Mouse (Mus musculus) heart, adult 2 months (tissue): Measurements from ENCODE around the gene Tma7. TPM values are rescaled to one million over a fixed set of nuclear protein-coding genes. Genes with fewer than 3 reads are reported as not detected.

Experiments used
- DNase-seq, 2 experiments: peaks; one replicate each; pipeline ENCODE4 v3.0.0; 2021
- H3K27ac ChIP-seq: fragments of 200-600 bp; 2 replicates; pipeline ENCODE4 v1.8.1; 2022
- H3K27me3 ChIP-seq: fragments of 200-500 bp; 2 replicates; pipeline ENCODE4 v1.6.1; 2012; ENCODE audit warnings: mild to moderate bottlenecking, low read length, inconsistent platforms, mixed read lengths; ENCODE audit not compliant: control insufficient read depth, insufficient read depth
- H3K36me3 ChIP-seq: fragments of 200-500 bp; 2 replicates; pipeline ENCODE4 v1.6.1; 2012; ENCODE audit warnings: low read length, inconsistent platforms; ENCODE audit not compliant: control insufficient read depth, insufficient read depth
- H3K4me1 ChIP-seq: fragments of 200-500 bp; 2 replicates; pipeline ENCODE4 v1.6.1; 2011; ENCODE audit warnings: low read length; ENCODE audit not compliant: control insufficient read depth, insufficient read depth
- H3K4me3 ChIP-seq: fragments of 200-600 bp; 2 replicates; pipeline ENCODE4 v1.8.1; 2022
- H3K79me2 ChIP-seq: fragments of 200-500 bp; replicated peaks from 2 replicates; pipeline ENCODE4 v1.6.1; 2012; ENCODE audit warnings: mild to moderate bottlenecking, inconsistent platforms, low read length, moderate library complexity, mixed read lengths; ENCODE audit not compliant: control insufficient read depth, insufficient read depth
- H3K9ac ChIP-seq: fragments of 200-500 bp; 2 replicates; pipeline ENCODE4 v1.6.1; 2012; ENCODE audit warnings: low read depth, mild to moderate bottlenecking, control low read depth, inconsistent platforms, low read length, mixed read lengths
- CTCF ChIP-seq: fragments of 200-600 bp; IDR thresholded peaks from 2 replicates; pipeline ENCODE4 v1.8.1; 2022; ENCODE audit warnings: antibody characterized with exemption, mild to moderate bottlenecking, moderate library complexity
- EP300 ChIP-seq: fragments of 200-500 bp; IDR thresholded peaks from 2 replicates; pipeline ENCODE4 v1.6.1; 2011; ENCODE audit warnings: low read depth, low read length, control low read depth; ENCODE audit not compliant: insufficient read depth
- POLR2A ChIP-seq: fragments of 200-500 bp; IDR thresholded peaks from 2 replicates; pipeline ENCODE4 v1.6.1; 2011; ENCODE audit warnings: mild to moderate bottlenecking, low read depth, low read length, control low read depth; ENCODE audit not compliant: insufficient read depth
- whole genome bisulfite sequencing: fragments of 180-500 bp; shearing (Covaris S2); methylation state at CpG from one replicate; pipeline ENCODE4 v1.1.7; 2018; 5-methylcytosine and 5-hydroxymethylcytosine counted together
- intact Hi-C: fragments of 180-260 bp; cut with DNase I; formaldehyde crosslinking; loops from one replicate; pipeline ENCODE4 v1.15.1; 2025
- polyA plus RNA-seq: library from polyadenylated mRNA; depleted of rRNA; stranded (reverse); fragments of >200 nt; gene quantifications from 2 replicates; pipeline ENCODE4 v1.2.3, GENCODE M21; 2012
- total RNA-seq, 2 experiments: library from RNA; stranded (reverse); gene quantifications; 2 replicates each; pipeline ENCODE4 v1.2.3; 2021

Gene Tma7
- total and polyA plus RNA-seq, 3 experiments = 41.4 to 235 (median 218) TPM

- peak in 1 of 2 experiments; percentile 12 for DNase-seq
- WGBS = 90% methylated on average over 11 of the region's 11 CpGs
- TF ChIP-seq POLR2A (no peak), CTCF (no peak), EP300 (no peak)
Observed at GRCm38 (mm10) chr9:109110240-109110639, 27.9 kb upstream of the Tma7 start.

GRCm38 (mm10) chr9:109107341-109107740, 25.0 kb upstream of the Tma7 start:
- no peak for DNase-seq
- H3K4me3 ChIP-seq = no peak overlapping the region
- H3K4me1 ChIP-seq = no peaks in the 10 kb centered on the region
- no peaks in the 10 kb centered on the region for H3K36me3 ChIP-seq
- H3K9ac ChIP-seq = no peak overlapping the region
- no peak for TF ChIP-seq CTCF
- no peak for TF ChIP-seq EP300
- no peak for TF ChIP-seq POLR2A
- intact Hi-C loops = no loop called here
- no peaks in the 10 kb centered on the region for H3K27me3 ChIP-seq
- WGBS = 77% methylated on average over 6 of the region's 6 CpGs
- H3K79me2 ChIP-seq = no peaks in the 10 kb centered on the region
- H3K27ac ChIP-seq = no peak overlapping the region

More at GRCm38 (mm10) chr9:109110240-109110639, 27.9 kb upstream of the Tma7 start:
- H3K27me3 ChIP-seq = no peaks in the 10 kb centered on the region
- H3K79me2 ChIP-seq = no peaks in the 10 kb centered on the region
- intact Hi-C loops = no loop called here
- no peak overlapping the region for H3K27ac ChIP-seq
- no peak overlapping the region for H3K4me3 ChIP-seq
- no peaks in the 10 kb centered on the region for H3K36me3 ChIP-seq
- no peaks in the 10 kb centered on the region for H3K4me1 ChIP-seq
- H3K9ac ChIP-seq = no peak overlapping the region

- H3K36me3 ChIP-seq = no peaks in the 10 kb centered on the region
Observed at GRCm38 (mm10) chr9:109105648-109106047, 23.3 kb upstream of the Tma7 start.

GRCm38 (mm10) chr9:109105011-109105410, 22.6 kb upstream of the Tma7 start:
- no peak for TF ChIP-seq CTCF
- no peak for TF ChIP-seq POLR2A
- no peak for TF ChIP-seq EP300
- intact Hi-C loops = no loop called here
- Histone ChIP-seq H3K27me3 (no peaks in the 10 kb centered on the region), H3K9ac (no peak overlapping the region), H3K36me3 (no peaks in the 10 kb centered on the region), H3K4me1 (no peaks in the 10 kb centered on the region), H3K27ac (no peak overlapping the region), H3K4me3 (no peak overlapping the region), H3K79me2 (no peaks in the 10 kb centered on the region)
- DNase-seq = no peak
- WGBS = 64% methylated on average over 12 of the region's 12 CpGs

More at GRCm38 (mm10) chr9:109105648-109106047, 23.3 kb upstream of the Tma7 start:
- Histone ChIP-seq H3K4me1 (no peaks in the 10 kb centered on the region), H3K27ac (no peak overlapping the region), H3K27me3 (no peaks in the 10 kb centered on the region), H3K79me2 (no peaks in the 10 kb centered on the region), H3K4me3 (no peak overlapping the region), H3K9ac (no peak overlapping the region)
- WGBS = 81% methylated on average over 12 of the region's 12 CpGs
- TF ChIP-seq EP300 = no peak
- intact Hi-C loops = no loop called here
- DNase-seq = no peak

- DNase-seq = no peak
- Histone ChIP-seq H3K27me3 (no peaks in the 10 kb centered on the region), H3K36me3 (no peaks in the 10 kb centered on the region), H3K79me2 (no peaks in the 10 kb centered on the region), H3K27ac (no peak overlapping the region), H3K4me1 (no peaks in the 10 kb centered on the region), H3K4me3 (no peak overlapping the region), H3K9ac (no peak overlapping the region)
- WGBS = 93% methylated on average over 9 of the region's 9 CpGs
- TF ChIP-seq EP300 (no peak), CTCF (no peak), POLR2A (no peak)
- intact Hi-C loops = no loop called here
Observed at GRCm38 (mm10) chr9:109104083-109104482, 21.7 kb upstream of the Tma7 start.

GRCm38 (mm10) chr9:109103250-109103649, 20.9 kb upstream of the Tma7 start:
- intact Hi-C loops = no loop called here
- H3K9ac ChIP-seq = no peak overlapping the region

More at GRCm38 (mm10) chr9:109103250-109103649, 20.9 kb upstream of the Tma7 start:
- Histone ChIP-seq H3K4me3 (no peak overlapping the region), H3K27ac (no peak overlapping the region), H3K36me3 (no peaks in the 10 kb centered on the region), H3K79me2 (no peaks in the 10 kb centered on the region), H3K4me1 (peaks cover 3% of the 10 kb centered on the region), H3K27me3 (no peaks in the 10 kb centered on the region)
- 46% methylated on average over 7 of the region's 7 CpGs for WGBS
- TF ChIP-seq CTCF (no peak), EP300 (no peak), POLR2A (no peak)
- no peak for DNase-seq
